Mouse (Mus musculus) heart, embryonic 13.5 days (tissue): ENCODE results near the gene Mnt. TPM values are rescaled to one million over a fixed set of nuclear protein-coding genes. Genes with fewer than 3 reads are reported as not detected.

Source experiments
- ATAC-seq: fragments of 200-750 bp; cut with Nextera tagmentation; 2 replicates; pipeline ENCODE4 v1.8.0; 2017; ENCODE audit warnings: moderate TSS enrichment; ENCODE audit not compliant: insufficient number of reproducible peaks, low FRiP score, low TSS enrichment; ENCODE audit errors: extremely low read depth
- H3K27ac ChIP-seq: fragments of 300-500 bp; sonication (generic); replicated peaks from 2 replicates; pipeline ENCODE4 v1.5.1; 2015; ENCODE audit warnings: moderate library complexity, mild to moderate bottlenecking, inconsistent platforms
- H3K27me3 ChIP-seq: fragments of 300-500 bp; sonication (generic); replicated peaks from 2 replicates; pipeline ENCODE4 v1.6.1; 2015; ENCODE audit warnings: mild to moderate bottlenecking, inconsistent platforms
- H3K36me3 ChIP-seq: fragments of 300-500 bp; sonication (generic); 2 replicates; pipeline ENCODE4 v1.6.1; 2015; ENCODE audit warnings: mild to moderate bottlenecking, inconsistent platforms
- H3K4me1 ChIP-seq: fragments of 300-500 bp; sonication (generic); 2 replicates; pipeline ENCODE4 v1.6.1; 2015; ENCODE audit warnings: inconsistent platforms
- H3K4me2 ChIP-seq: fragments of 300-500 bp; sonication (generic); 2 replicates; pipeline ENCODE4 v1.6.1; 2015; ENCODE audit warnings: inconsistent platforms, mild to moderate bottlenecking, moderate library complexity
- H3K4me3 ChIP-seq: fragments of 300-500 bp; sonication (generic); 2 replicates; pipeline ENCODE4 v1.5.1; 2015; ENCODE audit warnings: moderate library complexity, mild to moderate bottlenecking, inconsistent platforms
- H3K9ac ChIP-seq: fragments of 300-500 bp; sonication (generic); 2 replicates; pipeline ENCODE4 v1.6.1; 2015; ENCODE audit warnings: inconsistent platforms, mild to moderate bottlenecking, moderate library complexity
- H3K9me3 ChIP-seq: fragments of 300-500 bp; sonication (generic); 2 replicates; pipeline ENCODE4 v1.6.1; 2016; ENCODE audit warnings: inconsistent platforms
- WGBS: fragments of 180-500 bp; shearing (Covaris S2); methylation state at CpG from one replicate; pipeline ENCODE4 v1.1.7; 2015; ENCODE audit warnings: mixed read lengths; 5-methylcytosine and 5-hydroxymethylcytosine counted together
- polyA plus RNA-seq: library from polyadenylated mRNA; unstranded; fragments of >200 nt; fragmentation: Nextera tagmentation; extraction: Ambion mirVana; gene quantifications from 2 replicates; pipeline ENCODE4 v1.2.1, GENCODE M21; 2015

Mnt gene
- polyA plus RNA-seq, 1 experiment from 2014 or later, result 3.5 TPM

GRCm38 (mm10) chr11:74838971-74839370, 8.3 kb downstream of the Mnt start:
- peak overlapping the region; percentile 88 for H3K9ac ChIP-seq
- no peaks in the 10 kb centered on the region for H3K27me3 ChIP-seq
- WGBS, result 34% methylated on average over 6 of the region's 6 CpGs
- peak overlapping the region; percentile 89 for H3K4me2 ChIP-seq
- peak overlapping the region; percentile 58 for H3K4me3 ChIP-seq
- peak overlapping the region; percentile 99 for H3K27ac ChIP-seq
- peaks cover 44% of the 10 kb centered on the region for H3K36me3 ChIP-seq
- no peak for ATAC-seq
- no peaks in the 10 kb centered on the region for H3K9me3 ChIP-seq
- H3K4me1 ChIP-seq, result peaks cover 89% of the 10 kb centered on the region

GRCm38 (mm10) chr11:74839860-74840715, 9.4 kb downstream of the Mnt start:
- Histone ChIP-seq H3K36me3 (peaks cover 55% of the 10 kb centered on the region), H3K27ac (no peak overlapping the region), H3K9me3 (no peaks in the 10 kb centered on the region), H3K4me3 (no peak overlapping the region), H3K9ac (peak overlapping the region; percentile 88), H3K4me1 (peaks cover 85% of the 10 kb centered on the region), H3K4me2 (peak overlapping the region; percentile 89; the same call in 1 of the 2 replicates), H3K27me3 (no peaks in the 10 kb centered on the region)
- no peak for ATAC-seq
- 86% methylated on average over 19 of the region's 19 CpGs for WGBS

DNA sequence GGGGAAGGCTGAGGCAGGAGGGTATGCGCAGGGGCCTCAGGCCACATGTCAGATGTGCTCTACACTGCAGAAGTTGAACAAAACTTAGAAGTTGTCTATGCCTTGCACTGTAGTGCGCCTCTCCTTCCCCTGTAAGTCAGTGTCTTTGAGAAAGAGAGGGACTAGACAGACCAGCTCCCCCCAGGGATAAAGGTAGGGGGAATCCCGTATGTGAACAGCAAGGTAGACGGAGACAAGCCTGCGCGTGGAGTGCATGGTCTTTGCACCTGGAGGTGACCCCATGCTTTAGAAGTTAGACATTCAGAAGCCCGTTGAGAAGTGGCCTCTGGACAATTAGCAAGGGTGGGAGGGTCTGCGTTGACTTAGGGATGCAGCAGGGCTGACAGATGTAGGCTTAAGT, 10.0 kb downstream of the Mnt start:
- ATAC-seq, result no peak
- Histone ChIP-seq H3K4me3 (no peak overlapping the region), H3K4me2 (no peak overlapping the region), H3K27me3 (no peaks in the 10 kb centered on the region), H3K4me1 (peaks cover 79% of the 10 kb centered on the region), H3K27ac (peak overlapping the region; percentile 74), H3K9me3 (peaks cover 3% of the 10 kb centered on the region; the same call in 1 of the 2 replicates), H3K9ac (peak overlapping the region; percentile 58), H3K36me3 (peaks cover 62% of the 10 kb centered on the region)
- 86% methylated on average over 8 of the region's 8 CpGs for WGBS

DNA sequence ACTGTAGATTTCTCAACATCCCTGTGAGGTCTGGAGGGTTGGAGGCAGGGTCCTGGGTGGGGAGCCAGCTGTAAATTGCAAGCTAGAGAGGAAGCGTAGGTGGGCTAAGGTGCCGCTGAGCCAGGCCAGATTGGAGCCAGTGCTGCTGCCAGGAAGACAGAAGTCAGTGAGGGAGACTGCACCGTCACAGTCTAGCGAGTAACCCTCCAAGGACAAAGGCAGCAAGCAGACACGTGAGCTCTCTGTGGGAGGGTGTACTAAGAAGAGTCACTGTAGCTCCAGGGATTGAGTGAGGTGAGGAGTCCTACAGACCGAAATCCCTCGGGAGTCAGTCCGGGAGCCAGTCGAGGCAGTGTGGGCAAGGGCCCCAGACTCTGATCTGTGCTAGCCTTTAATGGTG, 10.6 kb downstream of the Mnt start:
- H3K9me3 ChIP-seq, result peaks cover 3% of the 10 kb centered on the region; the same call in 1 of the 2 replicates
- H3K27me3 ChIP-seq, result no peaks in the 10 kb centered on the region
- WGBS, result 72% methylated on average over 9 of the region's 9 CpGs
- no peak overlapping the region for H3K4me2 ChIP-seq
- H3K36me3 ChIP-seq, result peaks cover 65% of the 10 kb centered on the region
- ATAC-seq, result no peak
- no peak overlapping the region for H3K4me3 ChIP-seq
- H3K27ac ChIP-seq, result peak overlapping the region; percentile 74
- H3K9ac ChIP-seq, result peak overlapping the region; percentile 58
- H3K4me1 ChIP-seq, result peaks cover 73% of the 10 kb centered on the region

- peaks cover 3% of the 10 kb centered on the region; the same call in 1 of the 2 replicates for H3K9me3 ChIP-seq
- peaks cover 66% of the 10 kb centered on the region for H3K4me1 ChIP-seq
- H3K27me3 ChIP-seq, result no peaks in the 10 kb centered on the region
- H3K4me2 ChIP-seq, result no peak overlapping the region
- peaks cover 58% of the 10 kb centered on the region for H3K36me3 ChIP-seq
- 87% methylated on average over 13 of the region's 13 CpGs for WGBS
- H3K9ac ChIP-seq, result no peak overlapping the region
- ATAC-seq, result no peak
- no peak overlapping the region for H3K4me3 ChIP-seq
- no peak overlapping the region for H3K27ac ChIP-seq
Measured at GRCm38 (mm10) chr11:74842045-74842444, 11.3 kb downstream of the Mnt start.

- H3K36me3 ChIP-seq, result peaks cover 57% of the 10 kb centered on the region
- H3K9me3 ChIP-seq, result peaks cover 3% of the 10 kb centered on the region; the same call in 1 of the 2 replicates
- peak overlapping the region; percentile 56; the same call in 1 of the 2 replicates for H3K27ac ChIP-seq
- 95% methylated on average over 20 of the region's 22 CpGs for WGBS
- ATAC-seq, result no peak
- no peak overlapping the region for H3K4me3 ChIP-seq
- peak overlapping the region; percentile 45; the same call in 1 of the 2 replicates for H3K9ac ChIP-seq
- H3K4me2 ChIP-seq, result no peak overlapping the region
- peaks cover 62% of the 10 kb centered on the region for H3K4me1 ChIP-seq
- H3K27me3 ChIP-seq, result no peaks in the 10 kb centered on the region
Measured at GRCm38 (mm10) chr11:74842656-74843434, 12.1 kb downstream of the Mnt start.

GRCm38 (mm10) chr11:74843435-74843714, 12.7 kb downstream of the Mnt start:
- H3K9me3 ChIP-seq, result peaks cover 3% of the 10 kb centered on the region; the same call in 1 of the 2 replicates
- H3K27me3 ChIP-seq, result no peaks in the 10 kb centered on the region
- H3K4me3 ChIP-seq, result no peak overlapping the region
- no peak overlapping the region for H3K4me2 ChIP-seq
- peaks cover 67% of the 10 kb centered on the region for H3K4me1 ChIP-seq
- ATAC-seq, result no peak
- peak overlapping the region; percentile 56 for H3K27ac ChIP-seq
- 73% methylated on average over 2 of the region's 2 CpGs for WGBS
- peaks cover 57% of the 10 kb centered on the region for H3K36me3 ChIP-seq
- peak overlapping the region; percentile 45; the same call in 1 of the 2 replicates for H3K9ac ChIP-seq

- Histone ChIP-seq H3K9ac (peak overlapping the region; percentile 45; the same call in 1 of the 2 replicates), H3K4me3 (no peak overlapping the region), H3K36me3 (peaks cover 57% of the 10 kb centered on the region), H3K9me3 (peaks cover 3% of the 10 kb centered on the region; the same call in 1 of the 2 replicates), H3K27ac (peak overlapping the region; percentile 56), H3K4me2 (no peak overlapping the region), H3K4me1 (peaks cover 69% of the 10 kb centered on the region), H3K27me3 (no peaks in the 10 kb centered on the region)
- no peak for ATAC-seq
- 56% methylated on average over 5 of the region's 5 CpGs for WGBS
Measured at GRCm38 (mm10) chr11:74843761-74844160, 13.0 kb downstream of the Mnt start.

DNA sequence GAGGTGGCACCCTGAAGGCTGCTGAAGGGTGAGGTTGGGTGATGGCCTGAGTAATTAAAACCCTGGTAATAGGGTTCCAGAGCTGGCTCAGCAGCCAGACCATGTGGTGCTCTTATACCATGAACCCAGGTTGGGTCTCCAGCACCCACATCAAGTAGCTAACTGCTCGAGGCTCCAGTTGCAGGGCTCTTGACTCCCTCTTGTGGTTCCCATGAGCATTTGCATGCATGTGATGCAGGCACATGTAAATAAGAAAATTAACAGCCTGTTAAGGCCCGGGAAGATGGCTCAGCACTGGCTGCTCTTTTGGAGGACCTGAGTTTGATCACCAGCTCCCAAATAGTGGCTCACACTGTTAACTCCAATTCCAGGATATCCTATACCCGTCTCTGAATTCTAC, 15.1 kb downstream of the Mnt start:
- H3K9ac ChIP-seq, result no peak overlapping the region
- no peak for ATAC-seq

DNA sequence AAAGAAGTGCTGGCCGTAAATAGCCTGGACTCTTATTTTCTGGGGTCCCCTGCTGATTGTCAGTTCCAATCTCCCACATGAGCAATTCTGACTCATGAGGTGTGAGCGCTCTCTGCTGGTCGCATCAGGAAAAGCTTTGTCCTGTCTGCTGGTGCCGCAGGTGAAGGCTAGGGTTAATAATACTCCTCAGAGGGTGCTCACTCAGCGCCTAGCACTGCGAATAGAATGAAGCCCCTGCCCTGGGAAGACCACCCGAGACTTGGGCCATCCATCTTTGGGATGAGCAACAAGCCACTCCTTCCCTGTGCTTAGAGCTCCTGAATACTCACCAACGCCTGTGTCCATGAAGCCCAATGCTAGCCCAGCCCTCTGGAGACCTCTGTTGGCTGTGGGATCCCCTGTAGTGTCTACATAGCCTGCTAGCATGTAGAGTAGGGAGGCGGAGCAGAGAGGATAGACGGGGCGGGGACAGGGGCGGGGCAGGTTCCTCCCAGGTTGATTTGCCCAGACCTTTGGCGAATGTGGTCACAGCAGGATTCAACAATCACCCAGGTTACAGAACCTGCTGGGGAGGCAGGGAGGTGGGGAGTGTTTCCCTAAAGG, 17.3 kb downstream of the Mnt start:
- Histone ChIP-seq H3K4me3 (no peak overlapping the region), H3K9me3 (peaks cover 3% of the 10 kb centered on the region; the same call in 1 of the 2 replicates), H3K4me1 (peaks cover 38% of the 10 kb centered on the region), H3K36me3 (peaks cover 47% of the 10 kb centered on the region), H3K4me2 (peak overlapping the region; percentile 37), H3K27ac (peak overlapping the region; percentile 88), H3K27me3 (no peaks in the 10 kb centered on the region), H3K9ac (peak overlapping the region; percentile 56)
- WGBS, result 8% methylated on average over 13 of the region's 13 CpGs
- ATAC-seq, result peak; percentile 58; the same call in 1 of the 2 replicates

More for the DNA sequence above, 15.1 kb downstream of the Mnt start:
- Histone ChIP-seq H3K4me3 (no peak overlapping the region), H3K4me2 (no peak overlapping the region), H3K36me3 (peaks cover 48% of the 10 kb centered on the region), H3K27ac (no peak overlapping the region), H3K4me1 (peaks cover 58% of the 10 kb centered on the region), H3K9me3 (peaks cover 3% of the 10 kb centered on the region; the same call in 1 of the 2 replicates), H3K27me3 (no peaks in the 10 kb centered on the region)
- WGBS, result 58% methylated on average over 3 of the region's 3 CpGs
